Mouse (Mus musculus) CD4-positive helper T cell, adult 2 months (primary cell): ENCODE data around the gene Gm4177.
"Not testable (repeated sequence)": the region's sequence is repeated elsewhere in the genome, so short reads cannot be mapped to it uniquely, and the experiment has no call there.

Experiments used
- DNase-seq: peaks from one replicate; pipeline ENCODE4 v3.0.0-alpha.2; 2012; ENCODE audit warnings: low read depth, missing footprints, low spot score

Gm4177 gene

GRCm38 (mm10) chr7:21796628-21797027, at the start of gene Gm4177:
Gene Gm4177 (minus strand): TSS chr7:21796728.
- not testable (repeated sequence) for DNase-seq

- not testable (repeated sequence) for DNase-seq
Observed at GRCm38 (mm10) chr7:21844167-21844566, 47.6 kb upstream of the Gm4177 start, which contains the start of gene Gm5725. Gene Gm5725 (minus strand): TSS chr7:21844267.

DNA sequence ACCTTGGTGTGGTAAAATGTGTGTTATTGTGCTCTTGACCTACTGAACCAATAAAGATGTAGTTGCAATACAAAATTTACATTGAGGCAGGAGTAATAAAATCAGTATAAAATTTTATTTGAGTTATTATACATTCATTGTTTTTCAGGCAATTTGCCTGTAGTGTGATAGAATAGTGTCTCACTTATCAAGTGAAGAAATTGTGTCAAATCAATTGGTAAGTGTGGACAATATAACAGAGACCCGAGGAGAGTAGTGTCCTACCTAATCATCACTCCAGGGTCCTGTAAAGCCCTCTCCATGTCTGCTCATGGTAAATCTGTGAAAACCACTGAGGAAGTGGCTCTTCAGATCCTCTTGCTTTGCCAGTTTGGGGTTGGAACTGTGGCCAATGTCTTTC, 35.5 kb upstream of the Gm4177 start, which contains the start of gene Vmn1r135:
Gene Vmn1r135, plus strand, starts transcription at position 301 of the 400 bp plus-strand sequence.
- DNase-seq: not testable (repeated sequence)

DNA sequence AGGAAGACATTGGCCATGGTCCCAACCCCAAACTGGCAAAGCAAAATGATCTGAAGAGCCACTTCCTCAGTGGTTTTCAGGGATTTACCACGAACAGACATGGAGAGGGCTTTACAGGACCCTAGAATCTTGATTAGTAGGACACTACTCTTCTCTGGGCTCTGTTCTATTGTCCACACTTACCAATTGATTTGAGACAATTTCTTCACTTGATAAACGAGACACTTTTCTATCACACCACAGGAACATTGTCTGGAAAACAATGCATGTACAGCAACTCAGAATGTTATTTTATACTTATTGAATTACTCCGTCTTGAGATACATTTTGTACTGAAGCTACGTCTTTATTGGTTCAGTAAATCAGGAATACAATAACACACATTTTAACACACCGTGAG, 35.2 kb downstream of the Gm4177 start, which contains the start of gene Gm4175:
Gene Gm4175, minus strand, starts transcription at position 101 of the 400 bp plus-strand sequence.
- not testable (repeated sequence) for DNase-seq
